ENCODE assay signal across 9 mouse cellular contexts in the genomic region with DNA sequence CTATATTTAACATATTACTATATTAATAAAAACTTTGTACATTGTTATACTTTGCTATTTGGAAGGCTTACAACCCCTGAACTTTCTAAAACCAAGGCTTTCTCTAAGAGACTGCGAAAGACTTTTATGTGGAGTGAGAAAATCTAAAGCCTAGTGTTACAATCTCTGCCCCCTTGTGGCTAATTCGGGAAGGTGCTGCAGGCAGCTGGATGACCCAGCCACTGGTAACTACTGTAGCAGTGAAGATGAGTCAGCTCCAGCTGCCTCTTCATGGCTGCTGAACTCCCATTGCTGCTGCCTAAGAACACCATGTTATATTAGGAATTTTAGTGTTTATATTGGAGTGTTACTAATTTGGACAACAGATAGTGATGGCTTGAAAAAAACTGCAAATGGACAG.
DNase-seq lines count a peak whose midpoint lies in the region; ATAC-seq and TF ChIP-seq lines count a peak whose summit lies in the region.
"Had no signal": no experiment of that assay in that cellular context is flagged by ENCODE, and none has a peak within 500 bp of the region (broad histone marks: within the 10 kb centered on the region; RNA-seq: fewer than 3 reads in every experiment).

No protein-coding gene starts in this region.

- no peak overlapping the region for H3K9ac ChIP-seq in lung, embryonic 14.5 days
- H3K9ac ChIP-seq in embryonic facial prominence, embryonic 11.5 days (replicated peaks; ENCODE audit: low read length) = no peak overlapping the region

- no peaks in the 10 kb centered on the region for H3K27me3 ChIP-seq in lung, embryonic 14.5 days (ENCODE audit: insufficient read depth, low read length)
- no peaks in the 10 kb centered on the region for H3K27me3 ChIP-seq in embryonic facial prominence, embryonic 11.5 days (ENCODE audit: control insufficient read depth, insufficient read depth, low read length)

- no peak overlapping the region for H3K4me2 ChIP-seq in lung, embryonic 14.5 days
- H3K4me2 ChIP-seq in embryonic facial prominence, embryonic 11.5 days (ENCODE audit: low read depth, low read length) = no peak overlapping the region

- no peak overlapping the region for H3K27ac ChIP-seq in lung, embryonic 14.5 days (ENCODE audit: low read depth)
- no peak overlapping the region for H3K27ac ChIP-seq in embryonic facial prominence, embryonic 11.5 days (replicated peaks; ENCODE audit: low read depth, low read length)

- H3K4me1 ChIP-seq in lung, embryonic 14.5 days (ENCODE audit: insufficient read depth) = no peaks in the 10 kb centered on the region
- no peaks in the 10 kb centered on the region for H3K4me1 ChIP-seq in embryonic facial prominence, embryonic 11.5 days (ENCODE audit: control insufficient read depth, insufficient read depth, low read length)

- DNase-seq in cerebellum, postnatal 14 days = peak; percentile 36 to 56
- DNase-seq in cerebellum, adult 9-11 months = no peak
- DNase-seq in lung, embryonic 14.5 days = peak; percentile 56
- DNase-seq in lung, postnatal 25 days (ENCODE audit: low spot score) = no peak
- DNase-seq in embryonic facial prominence, embryonic 11.5 days (ENCODE audit: low spot score) = peak; percentile 40
- DNase-seq in mesoderm, embryonic 11.5 days (ENCODE audit: low read depth, low spot score) = peak; percentile 40
- no peak for DNase-seq in thymus, postnatal 14 days

- H3K9me3 ChIP-seq in lung, embryonic 14.5 days (ENCODE audit: low read depth, low read length) = no peaks in the 10 kb centered on the region
- H3K9me3 ChIP-seq in embryonic facial prominence, embryonic 11.5 days (replicated peaks; ENCODE audit: control insufficient read depth, low read length) = no peaks in the 10 kb centered on the region

- TF ChIP-seq CTCF in lung, embryonic 14.5 days (IDR thresholded peaks at IDR 0.05; ENCODE audit: low read depth) = peak; percentile 40; the same call in 1 of the 2 replicates

- no peaks in the 10 kb centered on the region for H3K36me3 ChIP-seq in lung, embryonic 14.5 days (ENCODE audit: insufficient read depth)
- no peaks in the 10 kb centered on the region for H3K36me3 ChIP-seq in embryonic facial prominence, embryonic 11.5 days (replicated peaks; ENCODE audit: control insufficient read depth, insufficient read depth, low read depth, low read length)

- WGBS in lung, embryonic 14.5 days = 48% methylated on average over 2 of the region's 2 CpGs
- WGBS in embryonic facial prominence, embryonic 11.5 days = 46% methylated on average over 2 of the region's 2 CpGs

- ATAC-seq in lung, embryonic 14.5 days (ENCODE audit: insufficient read depth) = no peak
- no peak for ATAC-seq in embryonic facial prominence, embryonic 11.5 days (replicated peaks; ENCODE audit: insufficient number of reproducible peaks, low FRiP score, low TSS enrichment, low read depth)
- no peak for ATAC-seq in erythroid progenitor cell, adult 5-6 weeks (replicated peaks; ENCODE audit: low FRiP score, poor library complexity, severe bottlenecking)

- no peak overlapping the region for H3K4me3 ChIP-seq in lung, embryonic 14.5 days (ENCODE audit: low read depth, low read length)
- H3K4me3 ChIP-seq in embryonic facial prominence, embryonic 11.5 days (ENCODE audit: low read depth, low read length) = no peak overlapping the region
- H3K4me3 ChIP-seq: erythroblast, embryonic 14.5 days had no signal

Comparison
In these comparisons a context has a peak if more than half of its experiments do, and no peak if none do; other contexts are left out.
1. DNase-seq: peak in cerebellum, postnatal 14 days (2 of 2), lung, embryonic 14.5 days (single experiment), embryonic facial prominence, embryonic 11.5 days (single experiment) and mesoderm, embryonic 11.5 days (single experiment); none in cerebellum, adult 9-11 months (single experiment), lung, postnatal 25 days (single experiment) and thymus, postnatal 14 days (single experiment).